Mouse (Mus musculus) MEL (cell line): ENCODE measurements at regions not wholly inside any gene's neighbourhood (a gene's known extent, or its start where the extent isn't known, plus 50 kb on each side); places are given as distances from the start of the nearest gene placed in this dataset.
A peak's percentile ranks its signal among the peaks of the same experiment; 100 is the strongest.

Experiments
- DNase-seq: peaks from one replicate; pipeline ENCODE4 v3.0.0; 2011; ENCODE audit warnings: low read depth, low spot score
- H3K27ac ChIP-seq: 2 replicates; pipeline ENCODE4 v1.5.1; 2012; ENCODE audit warnings: low read depth, mild to moderate bottlenecking, control low read depth, low read length, moderate library complexity; ENCODE audit not compliant: control insufficient read depth
- H3K27me3 ChIP-seq, 2 experiments: fragments of 150-350 bp in 1 of 2; sonication (generic) in 1 of 2; 2 replicates each; pipeline ENCODE4 v1.6.1; 2012; ENCODE audit warnings: low read length in 2 of 2, mild to moderate bottlenecking in 2 of 2, improper control_type of control experiment in 1 of 2, moderate library complexity in 1 of 2; ENCODE audit not compliant: insufficient read depth in 2 of 2, control insufficient read depth in 1 of 2
- H3K36me3 ChIP-seq, 2 experiments: 2 replicates each; pipeline ENCODE4 v1.6.1; 2012 to 2014; ENCODE audit warnings: low read length in 2 of 2, improper control_type of control experiment in 1 of 2, inconsistent platforms in 1 of 2, mild to moderate bottlenecking in 1 of 2; ENCODE audit not compliant: insufficient read depth in 2 of 2, control insufficient read depth in 1 of 2
- H3K4me1 ChIP-seq, 2 experiments: fragments of 150-350 bp in 1 of 2; sonication (generic) in 1 of 2; 2 replicates each; pipeline ENCODE4 v1.6.1; 2012; ENCODE audit warnings: low read length in 2 of 2, improper control_type of control experiment in 1 of 2, mild to moderate bottlenecking in 1 of 2; ENCODE audit not compliant: insufficient read depth in 2 of 2, control insufficient read depth in 1 of 2
- H3K4me3 ChIP-seq, 2 experiments: fragments of 150-350 bp in 1 of 2; sonication (generic) in 1 of 2; 2 replicates each; pipeline ENCODE4 v1.5.1; 2012; ENCODE audit warnings: low read depth in 2 of 2, low read length in 2 of 2, mild to moderate bottlenecking in 2 of 2, moderate library complexity in 2 of 2, control low read depth in 1 of 2, improper control_type of control experiment in 1 of 2; ENCODE audit not compliant: control insufficient read depth in 1 of 2, insufficient read depth in 1 of 2
- H3K79me2 ChIP-seq: 2 replicates; pipeline ENCODE4 v1.6.1; 2012; ENCODE audit warnings: mild to moderate bottlenecking, low read length, moderate library complexity; ENCODE audit not compliant: control insufficient read depth, poor library complexity, insufficient read depth
- H3K9ac ChIP-seq: 2 replicates; pipeline ENCODE4 v1.6.1; 2012; ENCODE audit warnings: low read depth, mild to moderate bottlenecking, control low read depth, low read length, moderate library complexity; ENCODE audit not compliant: control insufficient read depth, poor library complexity, severe bottlenecking
- H3K9me3 ChIP-seq: fragments of 150-350 bp; sonication (generic); replicated peaks from 2 replicates; pipeline ENCODE4 v1.6.1; 2012; ENCODE audit warnings: mild to moderate bottlenecking, low read length, improper control_type of control experiment, moderate library complexity; ENCODE audit not compliant: insufficient read depth
- BHLHE40 ChIP-seq: IDR thresholded peaks from 2 replicates; pipeline ENCODE4 v1.6.1; 2012; ENCODE audit warnings: low read depth, mild to moderate bottlenecking, inconsistent platforms, low read length, improper control_type of control experiment, borderline replicate concordance
- CHD1 ChIP-seq: IDR thresholded peaks from 2 replicates; pipeline ENCODE4 v1.6.1; 2012; ENCODE audit warnings: low read depth, mild to moderate bottlenecking, inconsistent platforms, low read length, improper control_type of control experiment
- E2F4 ChIP-seq: IDR thresholded peaks from 2 replicates; pipeline ENCODE4 v1.6.1; 2011; ENCODE audit warnings: low read depth, low read length, improper control_type of control experiment, borderline replicate concordance
- ETS1 ChIP-seq: IDR thresholded peaks from 2 replicates; pipeline ENCODE4 v1.6.1; 2012; ENCODE audit warnings: low read depth, mild to moderate bottlenecking, inconsistent platforms, low read length, improper control_type of control experiment, moderate library complexity
- GABPA ChIP-seq: IDR thresholded peaks from 2 replicates; pipeline ENCODE4 v1.6.1; 2012; ENCODE audit warnings: low read depth, mild to moderate bottlenecking, inconsistent platforms, low read length, improper control_type of control experiment, moderate library complexity
- GATA1 ChIP-seq: IDR thresholded peaks from 2 replicates; pipeline ENCODE4 v1.6.1; 2011; ENCODE audit warnings: low read depth, low read length, improper control_type of control experiment
- HCFC1 ChIP-seq: IDR thresholded peaks from 2 replicates; pipeline ENCODE4 v1.6.1; 2012; ENCODE audit warnings: low read depth, mild to moderate bottlenecking, inconsistent platforms, low read length, improper control_type of control experiment, moderate library complexity
- JUND ChIP-seq: IDR thresholded peaks from 2 replicates; pipeline ENCODE4 v1.6.1; 2011; ENCODE audit warnings: low read depth, mild to moderate bottlenecking, improper control_type of control experiment, low read length
- KAT2A ChIP-seq: conservative IDR thresholded peaks from 2 replicates; pipeline ENCODE4 v1.6.1; 2012; ENCODE audit warnings: low read depth, low read length, improper control_type of control experiment, inconsistent platforms
- MAFK ChIP-seq: IDR thresholded peaks from 2 replicates; pipeline ENCODE4 v1.6.1; 2011; ENCODE audit warnings: low read depth, mild to moderate bottlenecking, low read length, improper control_type of control experiment, borderline replicate concordance
- MAX ChIP-seq: IDR thresholded peaks from 2 replicates; pipeline ENCODE4 v1.6.1; 2011; ENCODE audit warnings: low read length, improper control_type of control experiment
- MEF2A ChIP-seq: IDR thresholded peaks from 2 replicates; pipeline ENCODE4 v1.6.1; 2014; ENCODE audit warnings: low read depth, mild to moderate bottlenecking, inconsistent platforms, low read length, improper control_type of control experiment; ENCODE audit not compliant: poor library complexity, insufficient replicate concordance, severe bottlenecking; ENCODE audit errors: extremely low read depth
- MXI1 ChIP-seq: IDR thresholded peaks from 2 replicates; pipeline ENCODE4 v1.6.1; 2011; ENCODE audit warnings: mild to moderate bottlenecking, low read depth, low read length, improper control_type of control experiment
- MYB ChIP-seq: IDR thresholded peaks from 2 replicates; pipeline ENCODE4 v1.6.1; 2011; ENCODE audit warnings: mild to moderate bottlenecking, low read depth, low read length, improper control_type of control experiment
- MYC ChIP-seq: IDR thresholded peaks from 2 replicates; pipeline ENCODE4 v1.6.1; 2011; ENCODE audit warnings: low read depth, mild to moderate bottlenecking, low read length, improper control_type of control experiment, moderate library complexity
- POLR2AphosphoS5 ChIP-seq: IDR thresholded peaks from 2 replicates; pipeline ENCODE4 v1.6.1; 2012; ENCODE audit warnings: low read depth, borderline replicate concordance, mild to moderate bottlenecking, inconsistent platforms, low read length, moderate library complexity, mixed read lengths
- RAD21 ChIP-seq: IDR thresholded peaks from 2 replicates; pipeline ENCODE4 v1.6.1; 2011; ENCODE audit warnings: mild to moderate bottlenecking, low read depth, low read length, improper control_type of control experiment
- SMC3 ChIP-seq: IDR thresholded peaks from 2 replicates; pipeline ENCODE4 v1.6.1; 2011; ENCODE audit warnings: low read depth, low read length, improper control_type of control experiment
- TBP ChIP-seq: IDR thresholded peaks from 2 replicates; pipeline ENCODE4 v1.8.0; 2011; ENCODE audit warnings: low read depth, low read length, improper control_type of control experiment
- UBTF ChIP-seq: IDR thresholded peaks from 2 replicates; pipeline ENCODE4 v1.6.1; 2012; ENCODE audit warnings: low read depth, mild to moderate bottlenecking, inconsistent platforms, low read length, improper control_type of control experiment, moderate library complexity, borderline replicate concordance; ENCODE audit not compliant: insufficient read depth
- USF1 ChIP-seq: IDR thresholded peaks from 2 replicates; pipeline ENCODE4 v1.6.1; 2014; ENCODE audit warnings: low read depth, mild to moderate bottlenecking, inconsistent platforms, low read length, improper control_type of control experiment, moderate library complexity
- USF2 ChIP-seq, 2 experiments: IDR thresholded peaks; 2 replicates each; pipeline ENCODE4 v1.6.1; 2011 to 2012; ENCODE audit warnings: improper control_type of control experiment in 2 of 2, low read length in 2 of 2, borderline replicate concordance in 1 of 2, inconsistent platforms in 1 of 2, low read depth in 1 of 2, mild to moderate bottlenecking in 1 of 2; ENCODE audit not compliant: insufficient read depth in 1 of 2
- ZC3H11A ChIP-seq: IDR thresholded peaks from 2 replicates; pipeline ENCODE4 v1.6.1; 2012; ENCODE audit warnings: low read depth, mild to moderate bottlenecking, inconsistent platforms, low read length, improper control_type of control experiment
- ZMIZ1 ChIP-seq: IDR thresholded peaks from 2 replicates; pipeline ENCODE4 v1.6.1; 2012; ENCODE audit warnings: low read depth, mild to moderate bottlenecking, inconsistent platforms, low read length, improper control_type of control experiment, moderate library complexity

GRCm38 (mm10) chr13:101848601-101849147, 80.7 kb upstream of the Pik3r1 start:
- Histone ChIP-seq H3K27ac (no peak overlapping the region), H3K4me3 (no peak overlapping the region), H3K36me3 (peaks cover 0 to 19% of the 10 kb centered on the region in 2 experiments; a peak in 2 of 4 replicates), H3K4me1 (peaks cover 14 to 21% of the 10 kb centered on the region in 2 experiments), H3K9ac (no peak overlapping the region), H3K9me3 (no peaks in the 10 kb centered on the region), H3K27me3 (no peaks in the 10 kb centered on the region), H3K79me2 (no peaks in the 10 kb centered on the region)
- DNase-seq = no peak
- no peak for TF ChIP-seq ZMIZ1
- no peak for TF ChIP-seq TBP
- no peak for TF ChIP-seq USF1
- TF ChIP-seq KAT2A = no peak
- TF ChIP-seq GATA1 = no peak
- TF ChIP-seq UBTF = no peak
- TF ChIP-seq MAFK = no peak
- TF ChIP-seq MEF2A = no peak
- no peak for TF ChIP-seq USF2 (IDR thresholded peaks at IDR 0.05; ENCODE audit: borderline replicate concordance in 1 of 2, insufficient read depth in 1 of 2, low read depth in 1 of 2, low read length in 2 of 2)
- no peak for TF ChIP-seq JUND
- no peak for TF ChIP-seq ETS1

GRCm38 (mm10) chr13:101849416-101849815, 81.4 kb upstream of the Pik3r1 start:
- Histone ChIP-seq H3K27ac (no peak overlapping the region), H3K27me3 (no peaks in the 10 kb centered on the region), H3K9me3 (no peaks in the 10 kb centered on the region), H3K79me2 (no peaks in the 10 kb centered on the region), H3K4me1 (peaks cover 18 to 21% of the 10 kb centered on the region in 2 experiments), H3K9ac (no peak overlapping the region), H3K4me3 (no peak overlapping the region), H3K36me3 (peaks cover 0 to 22% of the 10 kb centered on the region in 2 experiments; a peak in 2 of 4 replicates)
- DNase-seq = no peak
- no peak for TF ChIP-seq UBTF
- no peak for TF ChIP-seq ZC3H11A
- TF ChIP-seq ETS1 = no peak
- TF ChIP-seq SMC3 = no peak

- H3K9me3 ChIP-seq = no peaks in the 10 kb centered on the region
- H3K27me3 ChIP-seq = no peaks in the 10 kb centered on the region
- DNase-seq = peak; percentile 89
- H3K36me3 ChIP-seq = peaks cover 0 to 22% of the 10 kb centered on the region in 2 experiments; a peak in 2 of 4 replicates
- H3K4me1 ChIP-seq = peaks cover 18 to 21% of the 10 kb centered on the region in 2 experiments
- H3K9ac ChIP-seq = no peak overlapping the region
- peak overlapping the region; percentile 22 for H3K27ac ChIP-seq
- H3K4me3 ChIP-seq = peak overlapping the region in 1 of 2 experiments; percentile 20; a peak in 3 of 4 replicates
- H3K79me2 ChIP-seq = no peaks in the 10 kb centered on the region
- no peak for TF ChIP-seq BHLHE40
- TF ChIP-seq GATA1 = peak; percentile 65
- no peak for TF ChIP-seq SMC3
- TF ChIP-seq MYB = peak; percentile 89
- no peak for TF ChIP-seq POLR2AphosphoS5
- TF ChIP-seq E2F4 = no peak
- no peak for TF ChIP-seq USF2 (IDR thresholded peaks at IDR 0.05; ENCODE audit: borderline replicate concordance in 1 of 2, insufficient read depth in 1 of 2, low read depth in 1 of 2, low read length in 2 of 2)
- no peak for TF ChIP-seq MXI1
- TF ChIP-seq USF1 = no peak
- no peak for TF ChIP-seq MYC
- TF ChIP-seq TBP = peak; percentile 75
- TF ChIP-seq HCFC1 = no peak
- TF ChIP-seq MAX = no peak
- no peak for TF ChIP-seq GABPA
- TF ChIP-seq RAD21 = no peak
- TF ChIP-seq CHD1 = no peak
Observed at GRCm38 (mm10) chr13:101851329-101851728, 83.3 kb upstream of the Pik3r1 start.
